Mouse (Mus musculus): ENCODE measurements around the gene Gm21887. TPM values are rescaled to one million over a fixed set of nuclear protein-coding genes. Genes with fewer than 3 reads are reported as not detected.
"Not testable (repeated sequence)": the region's sequence is repeated elsewhere in the genome, so short reads cannot be mapped to it uniquely, and the experiment has no call there.

The Gm21887 gene
- polyA plus RNA-seq, 1 experiment from 2014 or later, result 229 TPM

- 61% methylated on average over 27 of the region's 27 CpGs for WGBS
- Histone ChIP-seq H3K4me3 (peak overlapping the region; percentile 3; the same call in 1 of the 2 replicates), H3K9me3 (peaks cover 55% of the 10 kb centered on the region), H3K36me3 (peaks cover 57% of the 10 kb centered on the region)
- peak; percentile 85 for DNase-seq (ENCODE audit: low spot score)
- H3K27ac ChIP-seq; H3K27me3 ChIP-seq (ENCODE audit: insufficient read depth, poor library complexity, severe bottlenecking); H3K4me1 ChIP-seq (replicated peaks): not testable (repeated sequence)
These were observed 8.1 kb downstream of the Gm21887 start for GRCm38 (mm10) chrX:170017333-170018245.

- H3K27me3 ChIP-seq (ENCODE audit: insufficient read depth, poor library complexity, severe bottlenecking); H3K4me1 ChIP-seq (replicated peaks); H3K27ac ChIP-seq; H3K4me3 ChIP-seq: not testable (repeated sequence)
- DNase-seq (ENCODE audit: low spot score), result peak; percentile 40
- Histone ChIP-seq H3K9me3 (peaks cover 55% of the 10 kb centered on the region), H3K36me3 (peaks cover 57% of the 10 kb centered on the region)
- WGBS, result 87% methylated on average over 66 of the region's 66 CpGs
These were observed 9.2 kb downstream of the Gm21887 start for GRCm38 (mm10) chrX:170018571-170019218.

GRCm38 (mm10) chrX:170019219-170019953 is 9.9 kb downstream of the Gm21887 start:
- not testable (repeated sequence) for H3K27ac ChIP-seq
- 86% methylated on average over 30 of the region's 30 CpGs for WGBS

GRCm38 (mm10) chrX:170019954-170020689 is 10.7 kb downstream of the Gm21887 start:
- not testable (repeated sequence) for DNase-seq (ENCODE audit: low spot score); H3K27ac ChIP-seq; H3K4me3 ChIP-seq; H3K4me1 ChIP-seq (replicated peaks); H3K27me3 ChIP-seq (ENCODE audit: insufficient read depth, poor library complexity, severe bottlenecking)
- Histone ChIP-seq H3K36me3 (peaks cover 54% of the 10 kb centered on the region), H3K9me3 (peaks cover 53% of the 10 kb centered on the region)
- WGBS, result 57% methylated on average over 14 of the region's 14 CpGs

More at GRCm38 (mm10) chrX:170019219-170019953, 9.9 kb downstream of the Gm21887 start:
- H3K4me1 ChIP-seq (replicated peaks); H3K27me3 ChIP-seq (ENCODE audit: insufficient read depth, poor library complexity, severe bottlenecking); H3K4me3 ChIP-seq: not testable (repeated sequence)
- peaks cover 53% of the 10 kb centered on the region for H3K9me3 ChIP-seq
- peak; percentile 60 for DNase-seq (ENCODE audit: low spot score)
- peaks cover 54% of the 10 kb centered on the region for H3K36me3 ChIP-seq

- H3K4me1 ChIP-seq (replicated peaks); H3K27me3 ChIP-seq (ENCODE audit: insufficient read depth, poor library complexity, severe bottlenecking); H3K4me3 ChIP-seq; H3K27ac ChIP-seq: not testable (repeated sequence)
- peak; percentile 87 for DNase-seq (ENCODE audit: low spot score)
- Histone ChIP-seq H3K36me3 (peaks cover 54% of the 10 kb centered on the region), H3K9me3 (peaks cover 53% of the 10 kb centered on the region)
- 51% methylated on average over 9 of the region's 9 CpGs for WGBS
These were observed 11.2 kb downstream of the Gm21887 start for GRCm38 (mm10) chrX:170020690-170021050.

- H3K4me1 ChIP-seq (replicated peaks), result not testable (repeated sequence)
These were observed 11.7 kb downstream of the Gm21887 start for GRCm38 (mm10) chrX:170021205-170021604.

DNA sequence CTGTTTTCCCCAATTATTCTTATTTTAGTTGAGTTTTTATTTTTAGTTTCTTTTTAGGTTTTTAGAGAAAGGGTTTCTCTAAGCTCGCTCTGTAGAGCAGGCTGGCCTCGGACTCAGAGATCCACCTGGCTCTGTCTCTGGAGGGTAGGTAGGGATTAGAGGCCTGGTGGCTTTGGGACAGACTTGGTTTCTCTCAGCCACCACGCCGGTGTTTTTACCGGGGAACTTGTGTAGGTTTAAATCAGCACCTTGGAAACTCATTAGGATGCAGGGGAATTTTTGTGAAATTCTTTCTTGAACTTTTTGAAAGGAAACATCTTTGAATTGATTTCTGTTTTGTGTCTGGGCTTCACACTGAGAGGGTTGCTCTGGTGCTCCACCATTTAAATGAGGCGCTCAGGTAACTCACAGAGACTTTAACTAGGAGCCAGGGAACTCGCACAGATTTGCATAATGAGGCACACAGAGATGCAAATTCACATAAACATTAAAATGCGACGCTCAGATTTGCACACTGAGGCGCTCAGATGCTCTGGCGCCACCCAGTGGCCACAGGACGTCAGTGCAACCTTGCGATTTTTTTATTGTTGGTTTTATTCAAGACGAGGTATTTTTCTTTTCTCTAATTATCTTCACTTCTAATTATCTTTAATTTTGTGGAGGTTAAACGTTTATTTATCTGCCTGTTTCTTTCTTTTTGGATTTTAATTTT is 12.4 kb downstream of the Gm21887 start:
- H3K27ac ChIP-seq; H3K27me3 ChIP-seq (ENCODE audit: insufficient read depth, poor library complexity, severe bottlenecking); H3K4me1 ChIP-seq (replicated peaks); H3K4me3 ChIP-seq: not testable (repeated sequence)
- peak; percentile 77 for DNase-seq (ENCODE audit: low spot score)
- peaks cover 45% of the 10 kb centered on the region for H3K36me3 ChIP-seq
- peaks cover 47% of the 10 kb centered on the region for H3K9me3 ChIP-seq
- 54% methylated on average over 15 of the region's 15 CpGs for WGBS

More at GRCm38 (mm10) chrX:170021205-170021604, 11.7 kb downstream of the Gm21887 start:
- not testable (repeated sequence) for H3K27me3 ChIP-seq (ENCODE audit: insufficient read depth, poor library complexity, severe bottlenecking); H3K4me3 ChIP-seq; H3K27ac ChIP-seq
- WGBS, result 79% methylated on average over 12 of the region's 12 CpGs
- DNase-seq (ENCODE audit: low spot score), result peak; percentile 33
- Histone ChIP-seq H3K9me3 (peaks cover 51% of the 10 kb centered on the region), H3K36me3 (peaks cover 50% of the 10 kb centered on the region)

Other genes starting within 250 kb of the Gm21887 start
- gene 4933400A11Rik, start 230.0 kb upstream of the Gm21887 start, polyA plus RNA-seq (2016; fragmentation: Nextera tagmentation; extraction: Ambion mirVana), result 0.20 TPM in 1 of 2 replicates, not detected in the other

All from hindbrain, embryonic 10.5 days (tissue).